Mouse (Mus musculus) WW6 (cell line): Measurements from ENCODE around the gene Pmf1.

Experiments
- DNase-seq: peaks from one replicate; pipeline ENCODE4 v3.0.0-alpha.2; 2013; ENCODE audit warnings: low read depth, low spot score

The Pmf1 gene

GRCm38 (mm10) chr3:88409741-88410644, at the start of gene Pmf1:
Gene Pmf1 (minus strand): TSS chr3:88410331.
- peak; percentile 87 for DNase-seq

GRCm38 (mm10) chr3:88458778-88459219, 48.7 kb upstream of the Pmf1 start:
- no peak for DNase-seq

DNA sequence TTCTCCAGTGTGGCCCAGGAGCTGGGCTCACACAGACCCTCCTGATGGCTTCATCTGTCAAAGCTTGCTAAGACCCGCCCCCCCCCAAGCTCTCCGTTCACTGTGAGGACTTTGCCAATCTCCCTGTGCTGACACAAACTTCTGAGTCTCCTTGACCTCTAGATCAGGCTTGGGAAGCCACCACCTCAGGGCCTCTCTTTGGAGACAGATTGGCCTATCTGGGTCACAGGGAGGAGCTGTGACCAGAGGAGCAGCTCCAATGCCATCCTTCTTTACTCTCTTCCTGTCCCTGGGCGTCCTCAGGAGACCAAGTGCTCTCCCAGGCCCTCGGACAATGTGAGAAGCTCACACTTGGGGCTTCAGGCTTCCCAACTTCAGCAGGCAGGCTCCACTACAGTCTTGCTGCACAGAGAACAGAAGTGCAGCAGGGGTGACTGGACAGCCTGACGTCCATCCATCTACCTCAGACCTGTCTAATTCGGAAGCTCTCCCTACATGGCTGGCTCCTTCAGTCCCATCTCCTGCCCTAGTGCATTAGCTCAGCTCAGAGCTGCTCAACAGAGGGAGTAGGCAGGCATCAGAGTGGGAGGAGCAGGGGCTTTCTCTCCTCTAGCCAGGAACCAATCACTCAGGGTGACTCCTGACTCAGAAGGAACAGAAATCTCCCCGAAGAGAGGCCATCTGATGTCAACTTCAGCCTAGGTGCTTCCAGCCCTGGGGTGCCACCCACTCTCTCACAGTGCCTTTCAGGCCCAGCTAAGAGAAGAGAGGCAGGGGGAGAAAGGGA, 46.8 kb upstream of the Pmf1 start:
- DNase-seq: no peak

- no peak for DNase-seq
These were observed 46.2 kb upstream of the Pmf1 start for GRCm38 (mm10) chr3:88456313-88456712.

- DNase-seq: no peak
These were observed 45.6 kb upstream of the Pmf1 start for GRCm38 (mm10) chr3:88455588-88456264.

DNA sequence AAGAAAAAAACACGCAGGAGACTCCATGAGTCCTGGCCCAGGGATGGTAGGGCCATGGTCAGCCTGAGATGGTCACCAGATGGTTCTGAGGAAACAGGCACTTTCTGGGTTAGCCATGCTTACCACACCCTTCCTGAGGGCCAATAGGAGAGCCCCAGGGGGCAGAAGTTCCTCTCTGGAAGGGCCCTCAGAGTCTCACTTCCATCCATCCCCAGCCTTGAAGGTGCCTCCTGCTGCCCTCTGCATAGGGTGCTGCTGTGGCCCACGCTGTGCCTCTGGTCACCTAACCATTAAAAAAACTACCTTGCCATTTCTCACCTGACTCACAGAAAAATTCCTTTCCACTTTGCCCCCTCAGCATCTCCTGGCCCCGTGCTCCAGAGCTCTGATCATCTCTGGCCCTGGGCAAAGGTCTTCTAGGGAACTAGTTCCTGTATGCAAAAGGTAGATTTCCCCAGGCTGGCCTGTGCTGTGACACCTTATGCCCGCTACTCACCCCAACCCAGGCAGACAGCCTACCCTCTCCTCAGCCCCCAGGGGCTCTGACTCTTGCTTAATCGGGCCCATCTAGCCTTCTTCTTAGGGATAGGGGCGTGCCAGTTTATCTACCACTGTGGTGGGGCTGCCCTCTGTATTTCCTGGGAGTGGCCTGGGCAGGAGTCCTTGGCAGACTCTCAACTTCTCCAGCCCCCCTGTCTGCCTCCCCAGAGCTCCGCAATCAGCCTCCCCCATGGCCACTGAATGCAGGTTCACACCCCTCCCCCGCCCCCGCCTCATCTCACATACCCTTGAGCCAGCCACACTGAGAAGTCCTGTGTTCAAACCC, 44.8 kb upstream of the Pmf1 start:
- no peak for DNase-seq

DNA sequence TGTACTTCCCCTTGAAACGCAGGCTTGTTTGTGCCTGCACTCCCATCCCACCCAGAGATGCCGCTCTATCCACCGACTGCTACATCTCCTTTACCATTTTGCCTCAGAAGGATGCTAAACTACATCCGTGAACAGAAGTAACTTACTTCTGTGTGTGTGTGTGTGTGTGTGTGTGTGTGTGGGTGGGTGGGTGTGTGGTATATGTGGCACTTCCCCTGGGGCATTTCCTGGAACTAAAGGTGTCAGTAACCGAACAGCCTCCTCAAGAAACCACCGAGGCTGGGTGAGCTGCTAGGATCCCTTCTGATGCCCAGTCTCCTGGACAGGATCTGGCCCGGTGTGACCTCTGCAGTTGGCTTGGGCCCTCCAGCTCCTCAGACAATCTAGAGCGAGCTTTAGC, 43.9 kb upstream of the Pmf1 start:
- DNase-seq: no peak

GRCm38 (mm10) chr3:88453369-88453768, 43.2 kb upstream of the Pmf1 start:
- DNase-seq: no peak

- no peak for DNase-seq
These were observed 42.6 kb upstream of the Pmf1 start for GRCm38 (mm10) chr3:88452716-88453115.

- no peak for DNase-seq
These were observed 42.1 kb upstream of the Pmf1 start for GRCm38 (mm10) chr3:88452246-88452645.

GRCm38 (mm10) chr3:88450379-88451131, 40.4 kb upstream of the Pmf1 start:
- DNase-seq: no peak

- DNase-seq: no peak
These were observed 39.4 kb upstream of the Pmf1 start for GRCm38 (mm10) chr3:88449395-88450023.

DNA sequence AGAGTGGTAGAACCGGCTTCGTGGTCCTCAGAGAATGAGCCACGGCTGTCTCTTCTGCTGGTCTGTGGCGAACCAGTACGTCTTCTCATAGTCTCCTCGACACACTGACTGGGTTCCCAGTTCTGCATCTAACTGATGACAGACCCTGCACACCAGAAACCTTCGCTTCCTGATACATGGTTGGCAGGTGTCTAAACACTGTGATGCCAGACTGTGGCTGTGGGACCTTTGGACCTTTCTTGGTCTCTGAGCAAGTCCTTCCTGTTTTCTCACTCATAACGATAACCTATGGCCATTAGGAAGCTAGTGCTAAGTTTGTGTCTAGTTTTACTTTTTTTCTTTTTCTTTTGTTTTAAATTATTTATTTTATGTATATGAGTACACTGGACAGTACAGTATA, 38.3 kb upstream of the Pmf1 start:
- DNase-seq: no peak

DNA sequence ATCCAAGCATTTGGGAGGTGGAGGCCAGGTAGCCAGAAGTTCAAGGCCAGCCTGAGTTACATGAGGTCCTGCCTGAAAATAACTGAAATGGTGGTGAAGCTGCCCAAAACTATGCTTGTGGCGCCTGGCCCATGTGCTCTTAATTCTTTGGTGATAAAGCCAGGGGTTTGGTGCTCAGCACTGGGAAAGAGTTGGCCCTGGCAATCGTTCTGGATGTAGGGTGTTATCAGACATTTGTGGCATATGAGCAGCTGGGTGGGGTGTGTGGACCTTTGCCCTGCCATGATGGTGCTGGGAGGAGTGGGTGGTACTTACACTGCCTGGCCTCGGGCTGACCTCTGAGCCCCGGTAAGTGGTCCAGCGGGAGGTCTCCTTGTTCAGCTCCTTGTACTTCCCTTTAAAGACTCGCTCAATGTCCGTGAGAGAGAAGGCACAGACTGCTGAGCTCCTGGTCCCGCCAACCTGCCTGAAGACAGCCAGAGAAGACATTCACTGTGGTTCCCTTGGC, 37.6 kb upstream of the Pmf1 start:
- DNase-seq: no peak

DNA sequence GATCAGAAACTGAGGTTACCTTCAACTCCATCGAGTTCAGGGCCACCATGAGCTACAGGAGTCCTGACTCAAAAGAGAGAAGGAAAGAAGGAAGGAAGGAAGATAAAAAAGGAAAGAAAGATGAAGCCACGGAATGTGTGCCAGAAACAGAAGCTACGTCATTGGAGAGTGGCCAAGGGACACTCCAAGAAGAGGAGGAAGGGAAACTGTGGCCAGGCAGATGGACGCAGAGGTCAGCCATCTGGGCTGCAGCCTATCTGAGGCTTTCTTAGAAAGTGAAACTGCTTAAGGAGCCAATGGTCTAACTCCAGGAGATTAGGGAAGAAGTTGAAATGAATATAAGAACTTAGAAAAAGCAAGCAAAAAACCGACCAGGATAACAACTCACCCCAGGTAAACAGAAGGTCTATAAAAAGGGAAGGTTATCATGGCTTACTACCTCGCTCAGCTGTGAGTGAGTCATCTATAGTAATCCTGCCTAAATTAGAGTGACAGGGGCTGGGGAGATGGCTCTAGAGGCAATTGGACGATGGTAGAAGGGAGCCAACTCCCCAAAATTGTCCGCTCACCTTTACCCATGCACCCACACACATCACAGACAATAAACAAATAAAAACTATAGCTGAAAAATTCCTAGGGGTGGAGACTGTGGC, 36.5 kb upstream of the Pmf1 start:
- DNase-seq: no peak

- no peak for DNase-seq
These were observed 32.8 kb upstream of the Pmf1 start for GRCm38 (mm10) chr3:88442888-88443287.

GRCm38 (mm10) chr3:88442488-88442887, 32.4 kb upstream of the Pmf1 start:
- DNase-seq: no peak

DNA sequence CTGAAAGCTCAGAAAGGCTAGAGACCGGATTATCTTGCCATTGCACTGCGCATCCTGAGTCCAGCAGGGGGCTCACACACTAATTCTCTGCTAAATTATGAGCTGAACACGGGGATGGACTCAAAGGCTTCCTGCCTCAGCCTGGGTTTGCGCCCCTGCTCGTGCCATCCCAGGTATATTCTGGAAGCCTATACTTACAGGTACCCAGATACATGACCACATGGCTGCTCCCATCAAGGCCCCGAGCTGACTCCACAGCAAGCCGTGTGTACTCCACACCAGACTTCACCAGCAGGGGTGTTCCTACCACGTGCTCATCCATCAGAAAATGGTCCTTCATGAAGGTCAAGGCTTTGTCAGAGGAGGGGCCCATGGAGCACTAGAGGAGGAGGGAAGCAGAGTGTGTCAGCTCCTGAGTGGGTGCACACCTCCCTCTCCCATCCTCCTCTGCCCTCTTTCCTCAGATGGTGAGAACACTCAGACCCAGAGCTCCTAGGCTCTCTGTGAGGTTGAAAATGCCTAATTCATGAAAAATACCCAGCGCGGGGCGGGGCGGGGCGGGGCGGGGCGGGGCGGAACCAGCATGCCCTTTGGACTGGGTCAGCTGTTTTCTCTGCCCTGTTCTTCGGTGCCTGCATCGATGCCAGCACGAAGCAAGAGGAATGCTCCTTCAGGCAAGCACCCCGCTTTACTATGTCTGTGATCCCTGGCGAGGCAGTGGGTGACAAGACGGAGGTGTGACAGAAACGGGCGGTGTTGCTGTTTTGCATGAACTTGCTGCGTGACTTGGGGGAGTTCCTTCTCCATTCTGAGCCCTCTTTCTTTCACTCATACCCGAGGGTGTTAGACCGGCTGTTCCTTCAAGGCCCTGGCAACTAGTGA, 30.6 kb upstream of the Pmf1 start:
- no peak for DNase-seq
